Mouse (Mus musculus) heart, embryonic 15.5 days (tissue): ENCODE data around the gene Ranbp3l. TPM values are rescaled to one million over a fixed set of nuclear protein-coding genes. Genes with fewer than 3 reads are reported as not detected.

ENCODE experiments used
- ATAC-seq: fragments of 200-750 bp; cut with Nextera tagmentation; replicated peaks from 2 replicates; pipeline ENCODE4 v1.8.0; 2017; ENCODE audit warnings: low read depth, moderate TSS enrichment; ENCODE audit not compliant: insufficient number of reproducible peaks, insufficient read depth, low FRiP score
- H3K27ac ChIP-seq: fragments of 300-500 bp; sonication (generic); 2 replicates; pipeline ENCODE4 v1.5.1; 2015; ENCODE audit warnings: mild to moderate bottlenecking, inconsistent platforms
- H3K27me3 ChIP-seq: fragments of 300-500 bp; sonication (generic); 2 replicates; pipeline ENCODE4 v1.6.1; 2015; ENCODE audit warnings: inconsistent platforms
- H3K36me3 ChIP-seq: fragments of 300-500 bp; sonication (generic); 2 replicates; pipeline ENCODE4 v1.6.1; 2015; ENCODE audit warnings: mild to moderate bottlenecking, inconsistent platforms
- H3K4me1 ChIP-seq: fragments of 300-500 bp; sonication (generic); replicated peaks from 2 replicates; pipeline ENCODE4 v1.6.1; 2015; ENCODE audit warnings: inconsistent platforms
- H3K4me2 ChIP-seq: fragments of 300-500 bp; sonication (generic); 2 replicates; pipeline ENCODE4 v1.6.1; 2015; ENCODE audit warnings: inconsistent platforms, mild to moderate bottlenecking, moderate library complexity
- H3K4me3 ChIP-seq: fragments of 300-500 bp; sonication (generic); 2 replicates; pipeline ENCODE4 v1.5.1; 2015; ENCODE audit warnings: mild to moderate bottlenecking, inconsistent platforms
- H3K9ac ChIP-seq: fragments of 300-500 bp; sonication (generic); 2 replicates; pipeline ENCODE4 v1.6.1; 2015; ENCODE audit warnings: mild to moderate bottlenecking, inconsistent platforms
- H3K9me3 ChIP-seq: fragments of 300-500 bp; sonication (generic); replicated peaks from 2 replicates; pipeline ENCODE4 v1.6.1; 2016; ENCODE audit warnings: inconsistent platforms
- WGBS: fragments of 180-500 bp; shearing (Covaris S2); methylation state at CpG from one replicate; pipeline ENCODE4 v1.1.7; 2015; ENCODE audit warnings: mixed read lengths; 5-methylcytosine and 5-hydroxymethylcytosine counted together
- polyA plus RNA-seq: library from polyadenylated mRNA; unstranded; fragments of >200 nt; fragmentation: Nextera tagmentation; extraction: Ambion mirVana; gene quantifications from 2 replicates; pipeline ENCODE4 v1.2.1, GENCODE M21; 2015

Ranbp3l gene
- polyA plus RNA-seq, 1 experiment from 2014 or later: 0.20 TPM

DNA sequence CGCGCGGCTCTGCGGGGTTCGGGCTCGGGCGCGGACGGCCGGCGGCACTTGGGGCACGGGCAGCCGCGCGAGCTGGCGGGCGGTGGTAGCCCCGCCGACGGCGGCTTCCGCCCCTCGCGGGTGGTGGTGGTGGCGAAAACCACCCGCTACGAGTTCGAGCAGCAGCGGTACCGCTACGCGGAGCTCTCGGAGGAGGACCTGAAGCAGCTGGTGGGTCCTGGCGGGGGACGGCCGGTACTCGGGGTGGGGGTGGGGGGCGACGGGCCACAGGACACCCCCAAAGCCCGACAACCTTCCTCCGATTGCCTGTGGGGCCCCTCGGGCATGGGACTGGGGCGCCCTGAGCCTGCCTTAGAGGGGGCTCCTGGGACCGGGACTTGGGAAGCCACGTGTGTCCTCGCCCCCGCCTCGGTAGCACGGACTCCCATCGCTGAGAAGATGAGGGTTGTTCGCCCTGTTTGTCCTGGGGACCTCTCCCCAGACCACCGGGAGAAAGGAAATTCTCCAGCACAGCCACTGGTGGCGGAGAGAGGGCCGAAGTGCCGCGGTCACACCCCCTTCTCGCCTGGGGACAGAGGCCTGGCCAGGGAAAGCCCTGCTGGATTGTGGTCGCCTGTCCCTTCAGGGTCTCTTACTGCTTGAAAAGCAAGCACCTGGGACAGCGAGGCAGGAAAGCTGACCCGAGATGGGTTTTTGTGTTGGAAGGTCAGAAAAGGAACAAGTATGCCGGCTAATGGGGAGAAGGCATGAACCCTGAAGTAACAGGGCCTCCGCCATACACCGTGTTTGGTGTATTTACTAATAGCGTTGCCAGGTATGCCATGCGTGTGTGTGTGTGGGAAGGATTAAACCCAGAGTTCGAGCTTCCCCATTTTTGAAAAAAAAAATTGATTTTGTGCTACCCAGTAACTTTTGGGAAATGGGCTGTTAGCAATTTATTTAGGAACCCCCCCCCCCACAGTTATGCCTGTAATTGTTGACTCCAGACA is 104.1 kb downstream of the Ranbp3l start:
- H3K27me3 ChIP-seq: no peaks in the 10 kb centered on the region
- H3K9me3 ChIP-seq: no peaks in the 10 kb centered on the region
- WGBS: under 1% methylated on average over 61 of the region's 66 CpGs
- H3K27ac ChIP-seq: peak overlapping the region; percentile 97
- peaks cover 44% of the 10 kb centered on the region for H3K4me1 ChIP-seq
- peak; percentile 11 for ATAC-seq
- H3K4me2 ChIP-seq: peak overlapping the region; percentile 67
- H3K9ac ChIP-seq: peak overlapping the region; percentile 98
- no peaks in the 10 kb centered on the region for H3K36me3 ChIP-seq
- H3K4me3 ChIP-seq: peak overlapping the region; percentile 99

DNA sequence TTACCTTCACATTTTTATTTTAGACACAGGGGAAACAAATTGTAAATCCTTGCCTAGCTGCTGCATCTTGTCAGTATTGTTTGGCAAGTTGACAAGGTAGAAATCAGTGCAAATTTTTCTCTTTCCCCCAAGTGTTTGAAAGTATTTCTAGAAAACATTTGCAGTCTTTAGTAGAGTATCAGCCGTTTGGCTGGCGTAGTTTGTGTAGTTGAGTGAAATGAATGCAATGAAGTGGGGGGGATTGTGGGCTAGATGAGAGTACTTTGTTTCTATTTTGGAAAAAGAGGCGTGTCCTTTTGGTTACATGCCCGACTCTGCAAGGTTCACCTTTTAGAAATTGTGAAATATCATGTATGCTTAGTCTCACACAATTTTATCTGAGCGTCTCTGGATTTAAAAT is 104.9 kb downstream of the Ranbp3l start:
- H3K36me3 ChIP-seq: no peaks in the 10 kb centered on the region
- peak overlapping the region; percentile 99 for H3K4me3 ChIP-seq
- H3K27me3 ChIP-seq: no peaks in the 10 kb centered on the region
- no peak for ATAC-seq
- H3K27ac ChIP-seq: peak overlapping the region; percentile 97
- peaks cover 49% of the 10 kb centered on the region for H3K4me1 ChIP-seq
- peak overlapping the region; percentile 98 for H3K9ac ChIP-seq
- WGBS: 7% methylated on average over 5 of the region's 5 CpGs
- H3K9me3 ChIP-seq: no peaks in the 10 kb centered on the region
- H3K4me2 ChIP-seq: peak overlapping the region; percentile 67

DNA sequence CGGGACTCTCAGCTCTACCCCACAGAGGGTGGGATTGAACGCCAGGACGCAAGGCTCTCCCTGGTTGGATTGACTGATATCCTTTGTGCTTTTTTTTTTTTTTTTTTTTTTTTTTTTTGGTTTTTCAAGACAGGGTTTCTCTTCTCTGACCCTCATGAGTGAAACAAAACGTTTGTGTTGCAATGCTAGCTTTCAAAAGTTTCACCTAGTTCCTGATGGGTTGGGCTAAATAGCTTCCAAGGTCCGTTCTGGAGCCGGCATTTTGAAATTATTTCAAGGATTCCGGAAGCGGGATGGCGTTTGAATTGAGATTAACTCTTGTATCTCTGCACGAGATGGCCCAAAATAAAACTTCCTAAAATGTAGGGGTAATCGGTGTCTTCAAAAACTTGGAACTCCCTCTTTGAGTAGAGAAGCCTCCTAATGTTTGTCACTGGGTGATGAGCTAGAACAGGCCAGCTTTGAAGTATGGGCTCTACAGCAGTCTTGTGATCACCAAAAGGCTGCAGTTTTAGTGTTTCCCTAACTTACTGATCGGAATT is 105.4 kb downstream of the Ranbp3l start:
- Histone ChIP-seq H3K27ac (peak overlapping the region; percentile 97), H3K27me3 (no peaks in the 10 kb centered on the region), H3K36me3 (no peaks in the 10 kb centered on the region), H3K9ac (peak overlapping the region; percentile 98), H3K4me3 (peak overlapping the region; percentile 99), H3K9me3 (no peaks in the 10 kb centered on the region), H3K4me2 (peak overlapping the region; percentile 67), H3K4me1 (peaks cover 52% of the 10 kb centered on the region)
- no peak for ATAC-seq
- 13% methylated on average over 12 of the region's 12 CpGs for WGBS

DNA sequence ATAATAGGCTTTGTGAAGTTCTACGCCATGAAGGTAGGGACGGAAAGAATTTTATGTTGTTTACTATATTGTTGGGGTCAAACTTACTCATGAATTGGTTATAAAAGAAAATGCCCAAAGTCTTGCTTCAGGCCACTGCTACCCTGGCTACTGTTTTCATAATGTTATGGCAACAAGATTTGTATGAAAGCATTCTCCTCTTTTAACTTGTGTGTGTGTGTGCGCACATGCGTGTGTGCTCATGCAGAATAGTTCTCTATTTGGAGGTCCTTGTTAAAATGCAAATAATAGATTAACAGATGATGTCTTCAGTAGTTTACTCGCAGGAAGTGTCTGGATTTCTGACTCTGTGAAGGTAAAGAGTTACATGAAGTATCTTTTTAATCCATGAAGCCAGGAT is 105.9 kb downstream of the Ranbp3l start:
- Histone ChIP-seq H3K4me2 (peak overlapping the region; percentile 67), H3K4me1 (peaks cover 57% of the 10 kb centered on the region), H3K27me3 (no peaks in the 10 kb centered on the region), H3K27ac (peak overlapping the region; percentile 97), H3K36me3 (no peaks in the 10 kb centered on the region), H3K9me3 (no peaks in the 10 kb centered on the region), H3K4me3 (peak overlapping the region; percentile 99), H3K9ac (no peak overlapping the region)
- ATAC-seq: no peak
- 70% methylated on average over 5 of the region's 5 CpGs for WGBS

DNA sequence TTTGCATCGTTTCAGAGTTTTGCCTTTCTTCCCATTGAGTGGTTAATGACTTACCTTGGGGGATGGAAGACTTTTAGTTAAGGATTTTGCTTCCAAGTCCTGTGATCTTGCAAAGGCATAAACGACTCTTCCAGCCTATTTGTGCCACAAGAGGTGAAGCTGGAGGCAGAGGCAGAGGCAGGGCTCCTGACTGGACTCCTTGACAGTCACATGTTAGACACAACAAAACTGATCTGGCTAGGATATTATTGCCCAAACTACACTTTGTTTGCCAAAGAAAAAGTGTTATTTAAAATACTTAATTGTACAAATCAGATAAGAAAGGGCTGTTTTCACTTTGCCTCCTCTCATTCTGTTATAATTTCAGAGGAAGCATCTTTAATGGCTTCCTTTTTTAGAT is 106.4 kb downstream of the Ranbp3l start:
- Histone ChIP-seq H3K36me3 (no peaks in the 10 kb centered on the region), H3K4me2 (peak overlapping the region; percentile 67), H3K9me3 (no peaks in the 10 kb centered on the region), H3K9ac (no peak overlapping the region), H3K27me3 (no peaks in the 10 kb centered on the region), H3K4me3 (peak overlapping the region; percentile 99; the same call in 1 of the 2 replicates), H3K4me1 (peaks cover 61% of the 10 kb centered on the region), H3K27ac (peak overlapping the region; percentile 97)
- no peak for ATAC-seq
- WGBS: 26% methylated on average over 2 of the region's 2 CpGs

DNA sequence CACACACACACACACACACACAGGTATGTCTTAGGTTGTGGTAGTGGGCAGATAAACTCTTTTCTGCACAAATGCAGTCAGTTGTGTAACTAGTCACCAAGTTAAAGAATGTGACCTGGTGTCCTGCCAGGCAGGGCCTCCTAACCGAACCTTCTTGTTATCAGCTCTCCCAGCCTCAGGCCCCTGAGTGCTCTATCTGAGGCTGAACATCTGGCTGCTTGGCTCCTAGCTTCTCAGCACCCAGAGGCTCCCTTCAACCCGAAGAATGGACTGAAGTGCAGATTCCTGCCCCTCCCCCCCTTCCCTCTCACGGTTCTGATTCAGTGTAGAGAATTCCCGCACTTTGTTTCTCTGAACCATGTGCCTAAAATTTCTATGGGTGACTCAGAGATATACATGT is 106.9 kb downstream of the Ranbp3l start:
- Histone ChIP-seq H3K36me3 (no peaks in the 10 kb centered on the region), H3K4me2 (peak overlapping the region; percentile 67), H3K4me3 (peak overlapping the region; percentile 4; the same call in 1 of the 2 replicates), H3K9me3 (no peaks in the 10 kb centered on the region), H3K4me1 (peaks cover 66% of the 10 kb centered on the region), H3K9ac (no peak overlapping the region), H3K27me3 (no peaks in the 10 kb centered on the region), H3K27ac (peak overlapping the region; percentile 97)
- ATAC-seq: no peak
- WGBS: 4% methylated on average over 4 of the region's 4 CpGs

DNA sequence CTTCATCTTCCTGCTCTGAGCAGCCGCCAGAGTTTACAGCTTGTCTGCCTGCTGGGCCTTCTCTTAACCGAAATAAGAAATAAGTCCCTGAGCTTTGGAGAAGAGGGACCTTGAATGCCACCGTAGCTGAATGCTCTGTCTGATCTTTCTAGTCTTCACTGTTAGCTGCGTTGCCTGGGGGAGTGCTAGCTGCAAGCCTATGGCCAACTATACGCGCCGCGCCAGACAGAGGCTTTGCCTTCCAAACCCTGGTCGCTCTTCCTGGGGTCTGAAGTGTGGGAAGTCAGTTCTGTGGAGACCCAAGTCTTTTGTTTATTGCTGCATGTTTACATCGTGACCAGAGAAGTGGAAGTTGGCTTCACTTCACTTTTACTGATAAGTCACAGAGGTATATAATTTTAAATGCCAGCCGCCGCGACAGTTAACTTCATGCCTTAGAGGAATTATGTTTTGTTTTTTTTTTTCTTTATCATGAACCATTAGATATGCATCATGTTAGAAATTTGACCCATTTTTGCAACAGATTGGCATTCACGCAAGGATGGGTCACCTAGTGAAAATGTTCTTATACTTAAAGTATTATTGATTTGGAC is 108.0 kb downstream of the Ranbp3l start:
- no peaks in the 10 kb centered on the region for H3K36me3 ChIP-seq
- no peaks in the 10 kb centered on the region for H3K9me3 ChIP-seq
- H3K27me3 ChIP-seq: no peaks in the 10 kb centered on the region
- peaks cover 64% of the 10 kb centered on the region for H3K4me1 ChIP-seq
- 0 out of 2 replicates have a peak overlapping the region, but pooled peaks have one; percentile 23 for H3K9ac ChIP-seq
- 38% methylated on average over 14 of the region's 14 CpGs for WGBS
- H3K27ac ChIP-seq: peak overlapping the region; percentile 97
- peak overlapping the region; percentile 13; the same call in 1 of the 2 replicates for H3K4me3 ChIP-seq
- H3K4me2 ChIP-seq: peak overlapping the region; percentile 67
- ATAC-seq: no peak

DNA sequence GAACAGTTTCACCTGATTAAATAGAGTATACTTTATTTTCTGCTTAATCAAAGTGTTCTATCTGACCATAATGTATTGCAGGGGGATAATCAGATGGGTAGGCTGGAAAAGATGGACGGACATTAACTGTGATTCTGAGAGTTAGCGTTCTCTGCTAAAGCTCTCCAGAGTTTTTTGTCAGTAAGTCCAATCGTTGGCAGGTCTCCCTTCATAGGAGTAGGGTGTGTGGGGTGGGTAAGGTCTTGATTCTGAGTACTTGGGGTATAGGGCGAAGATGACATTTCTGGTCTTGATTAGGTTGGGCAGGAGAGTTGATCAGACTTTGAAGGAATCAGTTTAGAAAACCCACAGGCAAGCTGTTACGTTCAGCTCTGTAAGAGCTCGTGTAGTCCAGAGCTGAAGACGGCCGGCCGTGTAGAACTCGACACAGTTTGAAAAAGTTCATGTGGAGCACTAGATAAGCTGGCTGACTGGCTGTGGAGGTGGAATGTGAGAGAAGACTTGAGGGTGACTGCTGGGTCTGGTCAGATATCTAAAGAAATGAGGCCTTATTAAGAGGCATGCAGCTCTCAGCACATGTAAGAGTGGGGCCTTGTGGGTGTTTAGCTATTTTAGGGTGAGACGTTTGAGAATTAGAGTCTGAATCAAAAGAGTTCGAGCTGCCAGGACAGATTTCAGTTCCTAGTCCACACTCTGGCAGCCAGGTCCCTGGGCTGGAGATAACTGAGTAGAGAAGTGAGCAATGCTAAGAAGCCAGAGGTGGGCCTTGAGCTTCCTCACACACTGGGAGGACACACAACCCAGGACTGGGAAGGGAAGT is 110.9 kb downstream of the Ranbp3l start:
- H3K27ac ChIP-seq: peak overlapping the region; percentile 89
- H3K4me3 ChIP-seq: no peak overlapping the region
- H3K27me3 ChIP-seq: no peaks in the 10 kb centered on the region
- peaks cover 73% of the 10 kb centered on the region for H3K4me1 ChIP-seq
- no peaks in the 10 kb centered on the region for H3K36me3 ChIP-seq
- peak; percentile 73 for ATAC-seq
- 0 out of 2 replicates have a peak overlapping the region, but pooled peaks have one; percentile 4 for H3K9ac ChIP-seq
- peak overlapping the region; percentile 51 for H3K4me2 ChIP-seq
- no peaks in the 10 kb centered on the region for H3K9me3 ChIP-seq
- WGBS: 24% methylated on average over 12 of the region's 12 CpGs

DNA sequence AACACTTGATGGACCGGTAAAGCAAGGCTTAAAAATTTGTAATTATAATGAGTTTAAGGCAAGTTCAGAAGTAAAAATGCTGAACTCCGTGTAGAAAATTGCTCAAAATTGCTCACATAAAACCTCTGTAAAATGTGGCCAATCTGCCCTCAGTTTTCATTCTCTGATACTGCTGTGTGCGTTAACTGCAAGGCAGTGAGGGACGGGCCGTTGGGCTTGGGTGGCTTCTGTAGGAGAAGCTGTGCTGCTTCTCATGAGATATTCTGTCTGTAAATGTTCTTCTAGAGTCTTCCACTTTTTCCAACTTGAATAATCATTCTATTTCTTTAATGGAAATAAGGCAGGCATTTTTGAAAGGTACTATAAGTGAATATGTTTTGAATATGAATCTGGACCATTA is 111.9 kb downstream of the Ranbp3l start:
- 38% methylated on average over 5 of the region's 5 CpGs for WGBS
- ATAC-seq: no peak
- Histone ChIP-seq H3K4me2 (peak overlapping the region; percentile 51), H3K9ac (no peak overlapping the region), H3K4me1 (peaks cover 66% of the 10 kb centered on the region), H3K27ac (peak overlapping the region; percentile 89), H3K36me3 (no peaks in the 10 kb centered on the region), H3K4me3 (no peak overlapping the region), H3K27me3 (no peaks in the 10 kb centered on the region), H3K9me3 (no peaks in the 10 kb centered on the region)

DNA sequence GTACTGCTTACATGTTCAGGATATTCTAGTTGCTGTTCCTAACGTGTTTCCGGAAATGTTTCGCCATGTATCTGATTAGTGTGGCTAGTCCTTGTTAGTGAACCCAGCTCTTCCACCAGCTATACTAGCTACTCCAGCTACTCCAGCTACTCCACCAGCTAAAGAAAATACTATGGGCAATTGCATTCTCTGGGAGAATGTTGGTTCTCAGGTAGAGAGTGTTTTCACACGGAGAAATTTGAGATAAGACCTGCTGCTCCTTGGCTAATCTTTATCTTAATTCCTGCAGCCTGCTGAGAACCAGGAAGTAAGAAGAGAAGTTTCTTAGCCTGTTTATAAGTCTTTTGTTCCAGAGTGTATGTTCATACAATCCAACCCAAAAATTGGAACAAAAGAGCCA is 112.5 kb downstream of the Ranbp3l start:
- Histone ChIP-seq H3K9me3 (no peaks in the 10 kb centered on the region), H3K27me3 (no peaks in the 10 kb centered on the region), H3K36me3 (no peaks in the 10 kb centered on the region), H3K4me1 (peaks cover 60% of the 10 kb centered on the region), H3K4me3 (no peak overlapping the region), H3K27ac (peak overlapping the region; percentile 54), H3K4me2 (no peak overlapping the region), H3K9ac (no peak overlapping the region)
- no peak for ATAC-seq
- WGBS: 32% methylated on average over 4 of the region's 4 CpGs
